Mouse (Mus musculus) liver, adult 2 months (tissue): ENCODE measurements at regions not wholly inside any gene's neighbourhood (a gene's known extent, or its start where the extent isn't known, plus 50 kb on each side); places are given as distances from the start of the nearest gene placed in this dataset.

Source experiments
- CTCF ChIP-seq: fragments of 200-500 bp; IDR thresholded peaks from 2 replicates; pipeline ENCODE4 v1.5.1; 2011; ENCODE audit warnings: low read depth, low read length, control low read depth
- POLR2A ChIP-seq: fragments of 200-500 bp; IDR thresholded peaks from 2 replicates; pipeline ENCODE4 v1.6.1; 2011; ENCODE audit warnings: low read length, control low read depth; ENCODE audit not compliant: insufficient read depth; ENCODE audit errors: extremely low read depth

GRCm38 (mm10) chr15:96135250-96135731, 152.0 kb upstream of the Arid2 start:
- TF ChIP-seq POLR2A (no peak), CTCF (no peak)
